Mouse (Mus musculus) gastrocnemius, adult 8-10 months (tissue): ENCODE results near the gene Adpgk. TPM values are rescaled to one million over a fixed set of nuclear protein-coding genes. Genes with fewer than 3 reads are reported as not detected.
A peak's percentile ranks its signal among the peaks of the same experiment; 100 is the strongest.
"Not testable (repeated sequence)": the region's sequence is repeated elsewhere in the genome, so short reads cannot be mapped to it uniquely, and the experiment has no call there.

ENCODE experiments used
- DNase-seq, 2 experiments: peaks; one replicate each; pipeline ENCODE4 v3.0.0; 2022; ENCODE audit warnings: low spot score in 2 of 2
- total RNA-seq, 4 experiments: library from RNA; stranded (reverse); gene quantifications; 2 replicates each; pipeline ENCODE4 v1.2.4; 2022

Gene Adpgk
- total RNA-seq, 4 experiments from 2014 or later, result 6.1 to 7.6 (median 7.3) TPM

GRCm38 (mm10) chr9:59289529-59290115 is 1.7 kb upstream of the Adpgk start:
- DNase-seq, result no peak

- no peak for DNase-seq
Measured at GRCm38 (mm10) chr9:59291688-59292492, 532 bp downstream of the Adpgk start.

- DNase-seq, result no peak
Measured at GRCm38 (mm10) chr9:59292493-59292875, 1.1 kb downstream of the Adpgk start.

- no peak for DNase-seq
Measured at GRCm38 (mm10) chr9:59296419-59296818, 5.1 kb downstream of the Adpgk start.

- DNase-seq, result no peak
Measured at GRCm38 (mm10) chr9:59307890-59308289, 16.5 kb downstream of the Adpgk start.

GRCm38 (mm10) chr9:59310582-59311283 is 19.4 kb downstream of the Adpgk start:
- DNase-seq, result no peak

- no peak for DNase-seq
Measured at GRCm38 (mm10) chr9:59311284-59311670, 19.9 kb downstream of the Adpgk start.

- DNase-seq, result no peak
Measured at GRCm38 (mm10) chr9:59316206-59316605, 24.8 kb downstream of the Adpgk start.

GRCm38 (mm10) chr9:59324351-59324750 is 33.0 kb downstream of the Adpgk start:
- DNase-seq, result no peak

GRCm38 (mm10) chr9:59330055-59330454 is 38.7 kb downstream of the Adpgk start:
- no peak for DNase-seq

- no peak for DNase-seq
Measured at GRCm38 (mm10) chr9:59336539-59336938, 45.2 kb downstream of the Adpgk start.

- DNase-seq, result no peak
Measured at GRCm38 (mm10) chr9:59337889-59338288, 46.5 kb downstream of the Adpgk start.

- DNase-seq, result no peak
Measured at GRCm38 (mm10) chr9:59338411-59338810, 47.1 kb downstream of the Adpgk start.

GRCm38 (mm10) chr9:59339107-59339506 is 47.7 kb downstream of the Adpgk start:
- DNase-seq, result no peak

GRCm38 (mm10) chr9:59340002-59340401 is 48.6 kb downstream of the Adpgk start:
- DNase-seq, result no peak

GRCm38 (mm10) chr9:59346176-59346575 is 54.8 kb downstream of the Adpgk start:
- no peak for DNase-seq

GRCm38 (mm10) chr9:59352586-59353252 is 61.4 kb downstream of the Adpgk start:
- no peak for DNase-seq

GRCm38 (mm10) chr9:59353253-59353639 is 61.9 kb downstream of the Adpgk start, which contains the start of gene Bbs4:
Gene Bbs4, minus strand, starts transcription at chr9:59353508.
- peak; percentile 82 to 91 for DNase-seq

- not testable (repeated sequence) for DNase-seq
Measured at GRCm38 (mm10) chr9:59358041-59358440, 66.7 kb downstream of the Adpgk start.

- not testable (repeated sequence) for DNase-seq
Measured at GRCm38 (mm10) chr9:59360487-59360886, 69.1 kb downstream of the Adpgk start.

GRCm38 (mm10) chr9:59369220-59369619 is 77.9 kb downstream of the Adpgk start:
- DNase-seq, result no peak

- DNase-seq, result no peak
Measured at GRCm38 (mm10) chr9:59369646-59370045, 78.3 kb downstream of the Adpgk start.
